Mouse (Mus musculus): Measurements from ENCODE around the gene Gkap1. TPM values are rescaled to one million over a fixed set of nuclear protein-coding genes. Genes with fewer than 3 reads are reported as not detected.

Gkap1 gene
- total RNA-seq (2012; rRNA removed) (26.7 and 27.6 TPM in 2 replicates), polyA plus RNA-seq (2012; ENCODE audit: insufficient read depth in 1 of 2, insufficient read length in 2 of 2, low read depth in 1 of 2, low replicate concordance in 2 of 2, missing spikeins in 1 of 2) (10 to 100 TPM in 1 of 2 experiments, not detected in 1; 34.1 TPM)

GRCm38 (mm10) chr13:58275599-58275998 is at the start of gene Gkap1:
TSS of gene Gkap1 (minus strand) at chr13:58275699.
- Histone ChIP-seq H3K9me3 (replicated peaks; ENCODE audit: insufficient read depth, low read length) (no peaks in the 10 kb centered on the region), H3K27me3 (ENCODE audit: control insufficient read depth in 1 of 2, insufficient read depth in 2 of 2, low read length in 2 of 2) (no peaks in the 10 kb centered on the region), H3K79me2 (ENCODE audit: control insufficient read depth, insufficient read depth, low read length, poor library complexity) (peaks cover 21% of the 10 kb centered on the region), H3K9ac (ENCODE audit: control insufficient read depth, low read depth, low read length, poor library complexity, severe bottlenecking) (peak within 1 kb of the TSS; percentile 99), H3K36me3 (ENCODE audit: control insufficient read depth in 1 of 2, insufficient read depth in 2 of 2, low read length in 2 of 2) (peaks cover 0 to 9% of the 10 kb centered on the region in 2 experiments; a peak in 1 of 4 replicates), H3K4me1 (ENCODE audit: control insufficient read depth in 1 of 2, insufficient read depth in 2 of 2, low read length in 2 of 2) (peaks cover 3 to 11% of the 10 kb centered on the region in 2 experiments; a peak in 2 of 4 replicates), H3K27ac (ENCODE audit: control insufficient read depth, low read depth, low read length) (peak within 1 kb of the TSS; percentile 55; the same call in 1 of the 2 replicates), H3K4me3 (ENCODE audit: control insufficient read depth in 1 of 2, insufficient read depth in 1 of 2, low read depth in 2 of 2, low read length in 2 of 2) (peak within 1 kb of the TSS; percentile 92 to 98)
- no peak for DNase-seq (ENCODE audit: low read depth, low spot score)
- TF ChIP-seq CTCF (IDR thresholded peaks at IDR 0.05 in 2 of 3, conservative IDR thresholded peaks at IDR 0.05 in 1 of 3; ENCODE audit: control insufficient read depth in 1 of 3, insufficient read depth in 1 of 3, low read depth in 2 of 3, low read length in 3 of 3, poor library complexity in 1 of 3, severe bottlenecking in 1 of 3) = no peak
- no peak for TF ChIP-seq NELFE (IDR thresholded peaks at IDR 0.05; ENCODE audit: low read depth, low read length)
- no peak for TF ChIP-seq MXI1 (IDR thresholded peaks at IDR 0.05; ENCODE audit: low read depth, low read length)
- TF ChIP-seq GATA1 (IDR thresholded peaks at IDR 0.05; ENCODE audit: low read depth, low read length) = no peak
- no peak for TF ChIP-seq HCFC1 (IDR thresholded peaks at IDR 0.05; ENCODE audit: low read depth, low read length)
- no peak for TF ChIP-seq CHD1 (IDR thresholded peaks at IDR 0.05; ENCODE audit: low read depth, low read length)
- no peak for TF ChIP-seq JUND (IDR thresholded peaks at IDR 0.05; ENCODE audit: low read depth, low read length)
- TF ChIP-seq MAFK (IDR thresholded peaks at IDR 0.05; ENCODE audit: borderline replicate concordance, low read depth, low read length) = no peak
- TF ChIP-seq TAL1 (IDR thresholded peaks at IDR 0.05; ENCODE audit: low read length) = no peak
- no peak for TF ChIP-seq ZKSCAN1 (IDR thresholded peaks at IDR 0.05; ENCODE audit: low read depth, low read length)
- no peak for TF ChIP-seq ZNF384 (IDR thresholded peaks at IDR 0.05; ENCODE audit: low read depth, low read length)
- TF ChIP-seq BHLHE40 (IDR thresholded peaks at IDR 0.05; ENCODE audit: borderline replicate concordance, low read depth, low read length) = no peak
- TF ChIP-seq E2F4 (IDR thresholded peaks at IDR 0.05; ENCODE audit: borderline replicate concordance, low read depth, low read length) = no peak

GRCm38 (mm10) chr13:58317768-58318167 is 42.3 kb upstream of the Gkap1 start:
- peaks cover 0 to 21% of the 10 kb centered on the region in 2 experiments; a peak in 2 of 4 replicates for H3K36me3 ChIP-seq (ENCODE audit: control insufficient read depth in 1 of 2, insufficient read depth in 2 of 2, low read length in 2 of 2)
- no peak for DNase-seq (ENCODE audit: low read depth, low spot score)
- TF ChIP-seq ZKSCAN1 (IDR thresholded peaks at IDR 0.05; ENCODE audit: low read depth, low read length) (no peak), CHD1 (IDR thresholded peaks at IDR 0.05; ENCODE audit: low read depth, low read length) (no peak), POLR2AphosphoS5 (IDR thresholded peaks at IDR 0.05; ENCODE audit: borderline replicate concordance, low read depth, low read length) (no peak), BHLHE40 (IDR thresholded peaks at IDR 0.05; ENCODE audit: borderline replicate concordance, low read depth, low read length) (no peak), EP300 (IDR thresholded peaks at IDR 0.05; ENCODE audit: low read depth in 1 of 2, low read length in 2 of 2) (no peak), NELFE (IDR thresholded peaks at IDR 0.05; ENCODE audit: low read depth, low read length) (no peak), E2F4 (IDR thresholded peaks at IDR 0.05; ENCODE audit: borderline replicate concordance, low read depth, low read length) (no peak), TAL1 (IDR thresholded peaks at IDR 0.05; ENCODE audit: low read length) (no peak)
- H3K4me3 ChIP-seq (ENCODE audit: control insufficient read depth in 1 of 2, insufficient read depth in 1 of 2, low read depth in 2 of 2, low read length in 2 of 2) = no peak overlapping the region
- no peak overlapping the region for H3K9ac ChIP-seq (ENCODE audit: control insufficient read depth, low read depth, low read length, poor library complexity, severe bottlenecking)
- peaks cover 14 to 18% of the 10 kb centered on the region in 2 experiments for H3K4me1 ChIP-seq (ENCODE audit: control insufficient read depth in 1 of 2, insufficient read depth in 2 of 2, low read length in 2 of 2)
- no peak overlapping the region for H3K27ac ChIP-seq (ENCODE audit: control insufficient read depth, low read depth, low read length)
- no peaks in the 10 kb centered on the region for H3K9me3 ChIP-seq (replicated peaks; ENCODE audit: insufficient read depth, low read length)
- H3K27me3 ChIP-seq (ENCODE audit: control insufficient read depth in 1 of 2, insufficient read depth in 2 of 2, low read length in 2 of 2) = peaks cover 0 to 2% of the 10 kb centered on the region in 2 experiments; a peak in 1 of 4 replicates
- H3K79me2 ChIP-seq (ENCODE audit: control insufficient read depth, insufficient read depth, low read length, poor library complexity) = no peaks in the 10 kb centered on the region
